Mouse (Mus musculus) T-helper 17 cell (primary cell): ENCODE results near the gene Slc35a1.

Experiments
- in situ Hi-C, 2 experiments: fragments of 300-600 bp; cut with MboI, MseI; formaldehyde crosslinking; loops; 1 replicate in 1 of 2; 2 replicates in 1 of 2; pipeline ENCODE4 v1.15.1; 2025; ENCODE audit warnings: high pct_unique_total_duplicates in 2 of 2

Gene Slc35a1

GRCm38 (mm10) chr4:34656101-34656500 lies 31.1 kb downstream of the Slc35a1 start:
- in situ Hi-C loops, result no loop called here

GRCm38 (mm10) chr4:34653179-34653578 lies 34.1 kb downstream of the Slc35a1 start:
- in situ Hi-C loops, result no loop called here

GRCm38 (mm10) chr4:34644779-34645178 lies 42.5 kb downstream of the Slc35a1 start:
- in situ Hi-C loops, result no loop called here

GRCm38 (mm10) chr4:34640731-34641130 lies 46.5 kb downstream of the Slc35a1 start:
- in situ Hi-C loops, result no loop called here

- in situ Hi-C loops, result no loop called here
Observed at GRCm38 (mm10) chr4:34639745-34640364, 47.4 kb downstream of the Slc35a1 start.

- in situ Hi-C loops, result no loop called here
Observed at GRCm38 (mm10) chr4:34637851-34638250, 49.4 kb downstream of the Slc35a1 start.

GRCm38 (mm10) chr4:34637386-34637785 lies 49.9 kb downstream of the Slc35a1 start:
- in situ Hi-C loops, result no loop called here

GRCm38 (mm10) chr4:34636036-34636435 lies 51.2 kb downstream of the Slc35a1 start:
- in situ Hi-C loops, result no loop called here

GRCm38 (mm10) chr4:34634129-34634528 lies 53.1 kb downstream of the Slc35a1 start:
- in situ Hi-C loops, result no loop called here

- in situ Hi-C loops, result no loop called here
Observed at GRCm38 (mm10) chr4:34629956-34630355, 57.3 kb downstream of the Slc35a1 start.

- in situ Hi-C loops, result no loop called here
Observed at GRCm38 (mm10) chr4:34626401-34626800, 60.8 kb downstream of the Slc35a1 start.

- in situ Hi-C loops, result no loop called here
Observed at GRCm38 (mm10) chr4:34625556-34625955, 61.7 kb downstream of the Slc35a1 start.

- in situ Hi-C loops, result loop anchor here in 1 of 2 experiments (25.0 kb wide), 1 partner anchor 1879 kb away; no protein-coding TSS in a partner anchor
Observed at GRCm38 (mm10) chr4:34616146-34616545, 71.1 kb downstream of the Slc35a1 start.

- in situ Hi-C loops, result loop anchor here in 1 of 2 experiments (25.0 kb wide), 1 partner anchor 1878 kb away; no protein-coding TSS in a partner anchor
Observed at GRCm38 (mm10) chr4:34615303-34615702, 71.9 kb downstream of the Slc35a1 start.

GRCm38 (mm10) chr4:34614630-34615094 lies 72.6 kb downstream of the Slc35a1 start, which contains the start of the genes Orc3 and Rars2:
TSS of gene Orc3 (minus strand) at chr4:34614944.
TSS of gene Rars2 (plus strand) at chr4:34614957.
- in situ Hi-C loops, result loop anchor here in 1 of 2 experiments (25.0 kb wide), 1 partner anchor 1877 kb away; no protein-coding TSS in a partner anchor

GRCm38 (mm10) chr4:34613571-34614145 lies 73.6 kb downstream of the Slc35a1 start:
- in situ Hi-C loops, result loop anchor here in 1 of 2 experiments (25.0 kb wide), 1 partner anchor 1876 kb away; no protein-coding TSS in a partner anchor
